ENCODE assay signal across 26 mouse cellular contexts in the genomic region with DNA sequence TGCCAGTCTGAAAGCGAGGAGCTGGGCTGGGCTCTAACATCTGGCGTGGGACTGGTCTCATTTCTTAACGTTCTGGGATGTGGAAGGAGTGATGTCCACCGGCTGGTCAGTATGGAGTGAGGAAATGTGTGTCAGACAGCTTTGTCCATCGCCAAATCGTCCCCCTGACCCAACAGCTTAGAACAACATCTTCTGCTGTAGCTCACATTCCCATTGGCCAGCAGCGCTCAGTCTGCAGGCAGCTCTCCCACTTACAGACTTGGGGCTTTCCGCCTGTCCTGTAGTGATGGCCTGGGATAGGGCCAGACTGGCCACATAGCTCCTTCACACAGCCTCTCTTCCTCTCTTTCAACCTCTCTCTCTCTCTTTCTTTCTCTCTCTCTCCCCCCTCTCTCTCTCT.
DNase-seq lines count a peak whose midpoint lies in the region; ATAC-seq and TF ChIP-seq lines count a peak whose summit lies in the region.
"Had no signal": no experiment of that assay in that cellular context is flagged by ENCODE, and none has a peak within 500 bp of the region (broad histone marks: within the 10 kb centered on the region; RNA-seq: fewer than 3 reads in every experiment).

No protein-coding gene starts in this region.

- H3K27ac ChIP-seq in kidney, embryonic 15.5 days = peak overlapping the region; percentile 74
- H3K27ac ChIP-seq in lung, embryonic 14.5 days (ENCODE audit: low read depth) = no peak overlapping the region
- H3K27ac ChIP-seq in embryonic facial prominence, embryonic 14.5 days (replicated peaks; ENCODE audit: low read depth, low read length) = peak overlapping the region; percentile 59; the same call in 1 of the 2 replicates
- H3K27ac ChIP-seq in stomach, embryonic 16.5 days (ENCODE audit: low read length) = no peak overlapping the region
- H3K27ac ChIP-seq: intestine, embryonic 15.5 days; layer of hippocampus, adult 2 months; macrophage; stomach, embryonic 15.5 days had no signal

- no peak overlapping the region for H3K4me2 ChIP-seq in kidney, embryonic 15.5 days
- H3K4me2 ChIP-seq in lung, embryonic 14.5 days = no peak overlapping the region
- H3K4me2 ChIP-seq in embryonic facial prominence, embryonic 14.5 days (ENCODE audit: low read depth, low read length) = no peak overlapping the region
- H3K4me2 ChIP-seq in stomach, embryonic 16.5 days (ENCODE audit: low read depth, low read length) = no peak overlapping the region
- H3K4me2 ChIP-seq: embryonic facial prominence, embryonic 15.5 days; heart, embryonic 15.5 days; intestine, embryonic 15.5 days; liver, embryonic 11.5 days; stomach, embryonic 15.5 days had no signal

- H3K27me3 ChIP-seq in kidney, embryonic 15.5 days = peaks cover 10% of the 10 kb centered on the region
- no peaks in the 10 kb centered on the region for H3K27me3 ChIP-seq in lung, embryonic 14.5 days (ENCODE audit: insufficient read depth, low read length)
- no peaks in the 10 kb centered on the region for H3K27me3 ChIP-seq in embryonic facial prominence, embryonic 14.5 days (replicated peaks; ENCODE audit: control insufficient read depth, insufficient read depth, low read length)
- no peaks in the 10 kb centered on the region for H3K27me3 ChIP-seq in stomach, embryonic 16.5 days (ENCODE audit: control insufficient read depth, insufficient read depth, low read length)
- H3K27me3 ChIP-seq: intestine, embryonic 15.5 days; stomach, embryonic 15.5 days had no signal

- H3K4me3 ChIP-seq in kidney, embryonic 15.5 days (replicated peaks) = no peak overlapping the region
- H3K4me3 ChIP-seq in lung, embryonic 14.5 days (ENCODE audit: low read depth, low read length) = no peak overlapping the region
- no peak overlapping the region for H3K4me3 ChIP-seq in embryonic facial prominence, embryonic 14.5 days (ENCODE audit: low read depth, low read length)
- H3K4me3 ChIP-seq in stomach, embryonic 16.5 days (replicated peaks; ENCODE audit: low read length) = no peak overlapping the region
- H3K4me3 ChIP-seq: embryonic facial prominence, embryonic 15.5 days; heart, embryonic 15.5 days; intestine, embryonic 15.5 days; layer of hippocampus, adult 2 months; stomach, embryonic 15.5 days had no signal

- DNase-seq in kidney, postnatal 25 days = no peak
- peak; percentile 26 for DNase-seq in lung, embryonic 14.5 days
- no peak for DNase-seq in lung, postnatal 14 days
- DNase-seq in embryonic facial prominence, embryonic 14.5 days (ENCODE audit: low spot score) = no peak
- DNase-seq in ovary, postnatal 14 days (ENCODE audit: low spot score) = no peak
- DNase-seq: adrenal gland, adult 8-10 months; cerebellum, adult 2 months; cerebellum, postnatal 25 days; gastrocnemius, postnatal 25 days; heart, adult 18-20 months; heart, postnatal 4 days; liver, postnatal 0 days; thymus, adult 2 months; thymus, postnatal 4 days had no signal

- no peak overlapping the region for H3K9ac ChIP-seq in kidney, embryonic 15.5 days
- no peak overlapping the region for H3K9ac ChIP-seq in lung, embryonic 14.5 days
- H3K9ac ChIP-seq in embryonic facial prominence, embryonic 14.5 days (ENCODE audit: low read depth, low read length) = no peak overlapping the region
- no peak overlapping the region for H3K9ac ChIP-seq in stomach, embryonic 16.5 days (ENCODE audit: low read length)
- H3K9ac ChIP-seq: embryonic facial prominence, embryonic 15.5 days; heart, embryonic 15.5 days; intestine, embryonic 15.5 days; liver, postnatal 0 days; stomach, embryonic 15.5 days had no signal

- 0 out of 2 replicates have a peak, but pooled peaks have one; percentile 20 for ATAC-seq in kidney, embryonic 15.5 days (replicated peaks; ENCODE audit: low FRiP score)
- ATAC-seq in lung, embryonic 14.5 days (ENCODE audit: insufficient read depth) = no peak
- ATAC-seq in embryonic facial prominence, embryonic 14.5 days (ENCODE audit: low read depth) = no peak
- ATAC-seq in stomach, embryonic 16.5 days (ENCODE audit: insufficient read depth, low FRiP score) = 0 out of 2 replicates have a peak, but pooled peaks have one; percentile 14
- ATAC-seq: activated CD4-positive, CD25-positive, alpha-beta regulatory T cell, adult 4 months; forebrain, embryonic 16.5 days; hindbrain, embryonic 16.5 days; intestine, embryonic 15.5 days; liver, postnatal 0 days had no signal

- H3K4me1 ChIP-seq in kidney, embryonic 15.5 days = peaks cover 56% of the 10 kb centered on the region
- 0 out of 2 replicates have a peak, but pooled peaks cover 4% of the 10 kb centered on the region for H3K4me1 ChIP-seq in lung, embryonic 14.5 days (ENCODE audit: insufficient read depth)
- H3K4me1 ChIP-seq in embryonic facial prominence, embryonic 14.5 days (ENCODE audit: control insufficient read depth, insufficient read depth, low read length) = peaks cover 44% of the 10 kb centered on the region
- H3K4me1 ChIP-seq in stomach, embryonic 16.5 days (ENCODE audit: control insufficient read depth, insufficient read depth, low read length) = no peaks in the 10 kb centered on the region; the same call in 1 of the 2 replicates

- no peaks in the 10 kb centered on the region for H3K9me3 ChIP-seq in kidney, embryonic 15.5 days (replicated peaks)
- no peaks in the 10 kb centered on the region for H3K9me3 ChIP-seq in lung, embryonic 14.5 days (ENCODE audit: low read depth, low read length)
- no peaks in the 10 kb centered on the region for H3K9me3 ChIP-seq in embryonic facial prominence, embryonic 14.5 days (ENCODE audit: control insufficient read depth, low read length)
- H3K9me3 ChIP-seq in stomach, embryonic 16.5 days (replicated peaks; ENCODE audit: control insufficient read depth, low read length) = no peaks in the 10 kb centered on the region
- H3K9me3 ChIP-seq: embryonic facial prominence, embryonic 15.5 days; heart, embryonic 15.5 days; intestine, embryonic 15.5 days; stomach, embryonic 15.5 days had no signal

- 58% methylated on average over 8 of the region's 8 CpGs for whole genome bisulfite sequencing in kidney, embryonic 15.5 days
- WGBS in lung, embryonic 14.5 days = 67% methylated on average over 8 of the region's 8 CpGs
- 80% methylated on average over 8 of the region's 8 CpGs for WGBS in embryonic facial prominence, embryonic 14.5 days
- WGBS in stomach, embryonic 16.5 days = 68% methylated on average over 8 of the region's 8 CpGs

- TF ChIP-seq CTCF in lung, embryonic 14.5 days (IDR thresholded peaks at IDR 0.05; ENCODE audit: low read depth) = no peak

- no peaks in the 10 kb centered on the region for H3K36me3 ChIP-seq in kidney, embryonic 15.5 days
- no peaks in the 10 kb centered on the region for H3K36me3 ChIP-seq in lung, embryonic 14.5 days (ENCODE audit: insufficient read depth)
- no peaks in the 10 kb centered on the region for H3K36me3 ChIP-seq in embryonic facial prominence, embryonic 14.5 days (ENCODE audit: control insufficient read depth, insufficient read depth, low read length)
- no peaks in the 10 kb centered on the region for H3K36me3 ChIP-seq in stomach, embryonic 16.5 days (ENCODE audit: control insufficient read depth, insufficient read depth, low read length)
- H3K36me3 ChIP-seq: embryonic facial prominence, embryonic 15.5 days; heart, embryonic 15.5 days; intestine, embryonic 15.5 days; stomach, embryonic 15.5 days had no signal

Comparison
In these comparisons a context has a peak if more than half of its experiments do, and no peak if none do; other contexts are left out.
1. ATAC-seq: peak in kidney, embryonic 15.5 days (single experiment) and stomach, embryonic 16.5 days (single experiment); none in lung, embryonic 14.5 days (single experiment) and embryonic facial prominence, embryonic 14.5 days (single experiment).
2. H3K27ac ChIP-seq: peak in kidney, embryonic 15.5 days (single experiment) and embryonic facial prominence, embryonic 14.5 days (single experiment); none in lung, embryonic 14.5 days (single experiment) and stomach, embryonic 16.5 days (single experiment).